Mouse (Mus musculus): ENCODE measurements around the gene Ppp4r2. TPM values are rescaled to one million over a fixed set of nuclear protein-coding genes. Genes with fewer than 3 reads are reported as not detected.
"Not testable (repeated sequence)": the region's sequence is repeated elsewhere in the genome, so short reads cannot be mapped to it uniquely, and the experiment has no call there.

Ppp4r2 gene
- polyA plus RNA-seq, 1 experiment from 2014 or later = 12.7 TPM

DNA sequence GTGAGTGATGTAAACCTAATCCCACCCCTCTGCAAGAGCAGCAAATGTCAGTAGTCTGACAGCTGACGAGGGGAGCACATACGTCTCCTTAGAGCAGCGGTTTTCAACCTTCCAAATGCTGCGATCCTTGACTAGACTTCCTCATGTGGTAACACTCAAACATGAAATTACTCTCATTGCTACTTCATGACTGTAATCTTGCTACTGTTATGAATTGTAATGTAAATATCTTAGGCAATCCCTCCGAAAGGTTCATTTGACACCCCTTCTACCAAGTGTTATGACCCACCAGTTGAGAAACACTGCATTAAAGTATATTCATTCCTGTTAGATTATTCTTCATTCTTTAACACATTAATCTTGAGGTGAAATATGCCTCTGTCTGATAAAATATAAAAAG, 13.8 kb downstream of the Ppp4r2 start:
- Histone ChIP-seq H3K27me3 (ENCODE audit: control insufficient read depth, insufficient read depth, low read length) (no peaks in the 10 kb centered on the region), H3K4me3 (replicated peaks; ENCODE audit: low read length) (no peak overlapping the region), H3K4me1 (ENCODE audit: control insufficient read depth, insufficient read depth, low read length) (peaks cover 6% of the 10 kb centered on the region; the same call in 1 of the 2 replicates), H3K4me2 (ENCODE audit: low read depth, low read length) (no peak overlapping the region), H3K36me3 (ENCODE audit: control insufficient read depth, insufficient read depth, low read length) (0 out of 2 replicates have a peak, but pooled peaks cover 7% of the 10 kb centered on the region), H3K9me3 (replicated peaks; ENCODE audit: control insufficient read depth, low read length) (no peaks in the 10 kb centered on the region), H3K27ac (ENCODE audit: low read length) (no peak overlapping the region), H3K9ac (ENCODE audit: low read length) (no peak overlapping the region)
- 80% methylated on average over 5 of the region's 5 CpGs for WGBS
- no peak for ATAC-seq (ENCODE audit: insufficient read depth, low FRiP score)

- peaks cover 6% of the 10 kb centered on the region; the same call in 1 of the 2 replicates for H3K4me1 ChIP-seq (ENCODE audit: control insufficient read depth, insufficient read depth, low read length)
- no peak overlapping the region for H3K4me3 ChIP-seq (replicated peaks; ENCODE audit: low read length)
- no peaks in the 10 kb centered on the region for H3K27me3 ChIP-seq (ENCODE audit: control insufficient read depth, insufficient read depth, low read length)
- 0 out of 2 replicates have a peak, but pooled peaks cover under 1% of the 10 kb centered on the region for H3K36me3 ChIP-seq (ENCODE audit: control insufficient read depth, insufficient read depth, low read length)
- H3K27ac ChIP-seq (ENCODE audit: low read length) = no peak overlapping the region
- no peak overlapping the region for H3K4me2 ChIP-seq (ENCODE audit: low read depth, low read length)
- no peaks in the 10 kb centered on the region for H3K9me3 ChIP-seq (replicated peaks; ENCODE audit: control insufficient read depth, low read length)
- 78% methylated on average over 9 of the region's 9 CpGs for WGBS
- ATAC-seq (ENCODE audit: insufficient read depth, low FRiP score) = no peak
- H3K9ac ChIP-seq (ENCODE audit: low read length) = no peak overlapping the region
Measured at GRCm38 (mm10) chr6:100848682-100849375, 15.4 kb downstream of the Ppp4r2 start.

GRCm38 (mm10) chr6:100850671-100851081, 17.3 kb downstream of the Ppp4r2 start:
- Histone ChIP-seq H3K36me3 (ENCODE audit: control insufficient read depth, insufficient read depth, low read length) (no peaks in the 10 kb centered on the region), H3K4me3 (replicated peaks; ENCODE audit: low read length) (no peak overlapping the region), H3K27ac (ENCODE audit: low read length) (no peak overlapping the region), H3K9ac (ENCODE audit: low read length) (no peak overlapping the region), H3K27me3 (ENCODE audit: control insufficient read depth, insufficient read depth, low read length) (no peaks in the 10 kb centered on the region), H3K4me2 (ENCODE audit: low read depth, low read length) (no peak overlapping the region), H3K9me3 (replicated peaks; ENCODE audit: control insufficient read depth, low read length) (no peaks in the 10 kb centered on the region), H3K4me1 (ENCODE audit: control insufficient read depth, insufficient read depth, low read length) (peaks cover 6% of the 10 kb centered on the region; the same call in 1 of the 2 replicates)
- 68% methylated on average over 9 of the region's 9 CpGs for WGBS
- ATAC-seq (ENCODE audit: insufficient read depth, low FRiP score) = peak; percentile 80; the same call in 1 of the 2 replicates

DNA sequence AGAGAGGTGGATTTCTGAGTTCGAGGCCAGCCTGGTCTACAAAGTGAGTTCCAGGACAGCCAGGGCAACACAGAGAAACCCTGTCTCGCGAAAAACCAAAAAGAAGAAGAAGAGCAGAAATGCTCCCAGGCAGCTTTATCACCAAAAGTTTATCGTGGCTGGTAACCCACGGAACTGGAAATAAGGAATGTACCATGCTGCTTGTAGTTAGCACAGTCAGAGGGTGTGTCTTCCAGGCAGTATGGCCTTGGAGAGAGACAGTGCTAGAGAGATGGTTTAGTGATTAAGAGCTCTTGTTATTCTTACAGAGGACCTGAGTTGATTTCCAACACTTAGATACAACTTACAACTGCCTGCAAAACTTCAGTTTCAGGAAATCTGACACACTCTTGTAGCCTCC, 17.7 kb downstream of the Ppp4r2 start:
- WGBS = 72% methylated on average over 5 of the region's 5 CpGs
- no peak overlapping the region for H3K9ac ChIP-seq (ENCODE audit: low read length)
- H3K4me1 ChIP-seq (ENCODE audit: control insufficient read depth, insufficient read depth, low read length) = peaks cover 6% of the 10 kb centered on the region; the same call in 1 of the 2 replicates
- H3K27me3 ChIP-seq (ENCODE audit: control insufficient read depth, insufficient read depth, low read length) = no peaks in the 10 kb centered on the region
- no peaks in the 10 kb centered on the region for H3K36me3 ChIP-seq (ENCODE audit: control insufficient read depth, insufficient read depth, low read length)
- H3K9me3 ChIP-seq (replicated peaks; ENCODE audit: control insufficient read depth, low read length) = no peaks in the 10 kb centered on the region
- ATAC-seq (ENCODE audit: insufficient read depth, low FRiP score) = no peak
- H3K4me3 ChIP-seq (replicated peaks; ENCODE audit: low read length) = no peak overlapping the region
- H3K4me2 ChIP-seq (ENCODE audit: low read depth, low read length) = no peak overlapping the region
- H3K27ac ChIP-seq (ENCODE audit: low read length) = no peak overlapping the region; the same call in 1 of the 2 replicates

GRCm38 (mm10) chr6:100865321-100865720, 31.9 kb downstream of the Ppp4r2 start:
- Histone ChIP-seq H3K9ac (ENCODE audit: low read length) (no peak overlapping the region), H3K4me1 (ENCODE audit: control insufficient read depth, insufficient read depth, low read length) (no peaks in the 10 kb centered on the region), H3K36me3 (ENCODE audit: control insufficient read depth, insufficient read depth, low read length) (peaks cover 3% of the 10 kb centered on the region; the same call in 1 of the 2 replicates), H3K4me3 (replicated peaks; ENCODE audit: low read length) (no peak overlapping the region), H3K27ac (ENCODE audit: low read length) (no peak overlapping the region), H3K9me3 (replicated peaks; ENCODE audit: control insufficient read depth, low read length) (no peaks in the 10 kb centered on the region), H3K4me2 (ENCODE audit: low read depth, low read length) (no peak overlapping the region), H3K27me3 (ENCODE audit: control insufficient read depth, insufficient read depth, low read length) (no peaks in the 10 kb centered on the region)
- WGBS = 84% methylated on average over 6 of the region's 6 CpGs
- ATAC-seq (ENCODE audit: insufficient read depth, low FRiP score) = no peak

GRCm38 (mm10) chr6:100865788-100866187, 32.4 kb downstream of the Ppp4r2 start:
- 58% methylated on average over 3 of the region's 5 CpGs for WGBS
- H3K4me3 ChIP-seq (replicated peaks; ENCODE audit: low read length); H3K27me3 ChIP-seq (ENCODE audit: control insufficient read depth, insufficient read depth, low read length); H3K9ac ChIP-seq (ENCODE audit: low read length); H3K4me1 ChIP-seq (ENCODE audit: control insufficient read depth, insufficient read depth, low read length); H3K27ac ChIP-seq (ENCODE audit: low read length); H3K9me3 ChIP-seq (replicated peaks; ENCODE audit: control insufficient read depth, low read length); H3K4me2 ChIP-seq (ENCODE audit: low read depth, low read length); H3K36me3 ChIP-seq (ENCODE audit: control insufficient read depth, insufficient read depth, low read length); ATAC-seq (ENCODE audit: insufficient read depth, low FRiP score): not testable (repeated sequence)

DNA sequence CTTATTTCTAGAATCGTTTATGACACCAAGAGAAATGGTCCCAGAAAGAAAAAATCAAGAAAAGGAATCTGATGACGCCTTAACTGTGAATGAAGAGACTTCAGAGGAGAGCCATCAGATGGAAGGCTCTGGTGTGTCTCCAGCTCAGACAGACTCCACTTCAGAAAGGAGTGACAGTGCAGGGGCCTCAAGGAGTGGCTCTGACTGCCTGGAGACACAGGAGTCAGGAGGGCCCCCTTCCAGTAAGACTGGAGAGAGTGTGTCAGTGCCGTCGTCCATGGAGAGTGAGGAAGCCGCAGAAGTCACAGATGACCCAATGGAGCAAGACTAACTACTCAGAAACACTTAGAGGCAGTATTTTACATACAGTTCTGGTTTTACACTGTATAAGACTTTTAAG, 32.8 kb downstream of the Ppp4r2 start:
- 80% methylated on average over 5 of the region's 5 CpGs for WGBS

DNA sequence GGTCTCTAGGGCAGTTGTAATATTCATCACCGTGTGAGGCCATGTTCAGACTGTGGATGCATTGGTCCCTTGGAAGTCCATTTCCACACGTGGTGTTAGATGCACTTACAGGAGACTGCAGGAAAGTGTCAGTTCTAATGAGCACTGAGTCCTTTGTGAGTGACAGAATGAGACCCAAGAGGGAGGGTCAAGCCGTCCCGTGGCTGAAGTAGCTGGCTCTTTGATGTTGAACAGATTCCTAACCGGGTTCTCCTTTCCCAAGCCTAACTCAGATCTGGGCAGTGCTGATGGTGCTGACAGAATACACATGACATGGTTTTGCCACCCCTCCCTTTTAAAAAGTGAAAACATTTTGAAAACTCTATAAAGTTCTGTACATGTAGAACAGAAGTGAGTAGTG, 35.4 kb downstream of the Ppp4r2 start:
- H3K9me3 ChIP-seq (replicated peaks; ENCODE audit: control insufficient read depth, low read length) = no peaks in the 10 kb centered on the region
- no peaks in the 10 kb centered on the region for H3K4me1 ChIP-seq (ENCODE audit: control insufficient read depth, insufficient read depth, low read length)
- H3K9ac ChIP-seq (ENCODE audit: low read length) = no peak overlapping the region
- H3K27me3 ChIP-seq (ENCODE audit: control insufficient read depth, insufficient read depth, low read length) = no peaks in the 10 kb centered on the region
- no peaks in the 10 kb centered on the region for H3K36me3 ChIP-seq (ENCODE audit: control insufficient read depth, insufficient read depth, low read length)
- no peak overlapping the region for H3K4me3 ChIP-seq (replicated peaks; ENCODE audit: low read length)
- no peak for ATAC-seq (ENCODE audit: insufficient read depth, low FRiP score)
- H3K4me2 ChIP-seq (ENCODE audit: low read depth, low read length) = no peak overlapping the region
- 43% methylated on average over 5 of the region's 5 CpGs for WGBS
- H3K27ac ChIP-seq (ENCODE audit: low read length) = no peak overlapping the region

More for the DNA sequence above, 32.8 kb downstream of the Ppp4r2 start:
- not testable (repeated sequence) for H3K36me3 ChIP-seq (ENCODE audit: control insufficient read depth, insufficient read depth, low read length); H3K4me3 ChIP-seq (replicated peaks; ENCODE audit: low read length); ATAC-seq (ENCODE audit: insufficient read depth, low FRiP score); H3K9ac ChIP-seq (ENCODE audit: low read length); H3K27me3 ChIP-seq (ENCODE audit: control insufficient read depth, insufficient read depth, low read length); H3K4me1 ChIP-seq (ENCODE audit: control insufficient read depth, insufficient read depth, low read length); H3K27ac ChIP-seq (ENCODE audit: low read length); H3K9me3 ChIP-seq (replicated peaks; ENCODE audit: control insufficient read depth, low read length); H3K4me2 ChIP-seq (ENCODE audit: low read depth, low read length)

DNA sequence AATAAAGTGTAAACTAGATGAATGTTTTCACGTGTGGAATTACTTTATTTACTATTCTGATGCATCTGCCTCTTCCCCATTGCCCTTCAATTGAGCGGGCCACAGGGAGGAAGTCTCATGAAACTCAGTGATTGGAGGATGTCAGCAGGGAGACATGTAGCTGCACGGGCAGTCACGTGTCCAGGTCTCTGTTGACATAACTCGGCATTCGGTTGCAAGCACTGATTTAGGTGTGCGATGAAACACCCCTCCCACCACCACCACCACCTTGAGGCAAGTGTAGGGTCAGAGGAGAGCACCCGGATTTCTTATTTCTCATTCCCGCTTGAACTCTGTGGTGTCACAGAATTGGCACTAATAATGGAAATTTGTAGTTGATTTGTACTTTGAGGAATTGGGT, 36.5 kb downstream of the Ppp4r2 start:
- 74% methylated on average over 9 of the region's 9 CpGs for WGBS
- no peak overlapping the region for H3K4me2 ChIP-seq (ENCODE audit: low read depth, low read length)
- no peaks in the 10 kb centered on the region for H3K27me3 ChIP-seq (ENCODE audit: control insufficient read depth, insufficient read depth, low read length)
- H3K27ac ChIP-seq (ENCODE audit: low read length) = no peak overlapping the region
- no peaks in the 10 kb centered on the region for H3K9me3 ChIP-seq (replicated peaks; ENCODE audit: control insufficient read depth, low read length)
- no peak overlapping the region for H3K4me3 ChIP-seq (replicated peaks; ENCODE audit: low read length)
- H3K4me1 ChIP-seq (ENCODE audit: control insufficient read depth, insufficient read depth, low read length) = no peaks in the 10 kb centered on the region
- H3K9ac ChIP-seq (ENCODE audit: low read length) = no peak overlapping the region
- no peaks in the 10 kb centered on the region for H3K36me3 ChIP-seq (ENCODE audit: control insufficient read depth, insufficient read depth, low read length)
- ATAC-seq (ENCODE audit: insufficient read depth, low FRiP score) = no peak

All from stomach, embryonic 16.5 days (tissue).